Mouse (Mus musculus) ES-Bruce4 (cell line): ENCODE data around the gene Cdh13. TPM values are rescaled to one million over a fixed set of nuclear protein-coding genes. Genes with fewer than 3 reads are reported as not detected.

Source experiments
- H3K27ac ChIP-seq: 2 replicates; pipeline ENCODE4 v1.5.1; 2012; ENCODE audit warnings: low read length, inconsistent platforms; ENCODE audit not compliant: insufficient read depth
- H3K27me3 ChIP-seq: 2 replicates; pipeline ENCODE4 v1.6.1; 2012; ENCODE audit warnings: mild to moderate bottlenecking, low read length, inconsistent platforms; ENCODE audit not compliant: control insufficient read depth, poor library complexity, insufficient read depth, severe bottlenecking
- H3K36me3 ChIP-seq: 2 replicates; pipeline ENCODE4 v1.6.1; 2012; ENCODE audit warnings: inconsistent platforms, mild to moderate bottlenecking, low read length, moderate library complexity; ENCODE audit not compliant: control insufficient read depth, poor library complexity, insufficient read depth, severe bottlenecking
- H3K4me1 ChIP-seq: one replicate; pipeline ENCODE4 v1.8.1; 2011; ENCODE audit warnings: low read length; ENCODE audit not compliant: control insufficient read depth, insufficient read depth
- H3K4me3 ChIP-seq: 2 replicates; pipeline ENCODE4 v1.5.1; 2011; ENCODE audit warnings: low read depth, mild to moderate bottlenecking, low read length
- H3K9ac ChIP-seq: 2 replicates; pipeline ENCODE4 v1.6.1; 2012; ENCODE audit warnings: low read depth, mild to moderate bottlenecking, inconsistent platforms; ENCODE audit not compliant: poor library complexity, severe bottlenecking
- H3K9me3 ChIP-seq: replicated peaks from 2 replicates; pipeline ENCODE4 v1.6.1; 2012; ENCODE audit warnings: mild to moderate bottlenecking, low read length, inconsistent platforms; ENCODE audit not compliant: control insufficient read depth, poor library complexity, insufficient read depth, severe bottlenecking
- CTCF ChIP-seq: IDR thresholded peaks from one replicate; pipeline ENCODE4 v1.8.1; 2011; ENCODE audit warnings: low read depth, low read length
- EP300 ChIP-seq: IDR thresholded peaks from 2 replicates; pipeline ENCODE4 v1.6.1; 2011; ENCODE audit warnings: low read depth, low read length; ENCODE audit not compliant: insufficient read depth
- POLR2A ChIP-seq: IDR thresholded peaks from one replicate; pipeline ENCODE4 v1.8.1; 2011; ENCODE audit warnings: low read length; ENCODE audit not compliant: insufficient read depth
- polyA plus RNA-seq: library from polyadenylated mRNA; stranded (reverse); fragments of >200 nt; gene quantifications from 2 replicates; pipeline ENCODE4 v1.2.4, GENCODE M21; 2011; ENCODE audit warnings: low read depth; ENCODE audit not compliant: missing spikeins, insufficient read depth, insufficient read length

Gene Cdh13
- 2.0 and 2.2 TPM in 2 replicates for polyA plus RNA-seq

DNA sequence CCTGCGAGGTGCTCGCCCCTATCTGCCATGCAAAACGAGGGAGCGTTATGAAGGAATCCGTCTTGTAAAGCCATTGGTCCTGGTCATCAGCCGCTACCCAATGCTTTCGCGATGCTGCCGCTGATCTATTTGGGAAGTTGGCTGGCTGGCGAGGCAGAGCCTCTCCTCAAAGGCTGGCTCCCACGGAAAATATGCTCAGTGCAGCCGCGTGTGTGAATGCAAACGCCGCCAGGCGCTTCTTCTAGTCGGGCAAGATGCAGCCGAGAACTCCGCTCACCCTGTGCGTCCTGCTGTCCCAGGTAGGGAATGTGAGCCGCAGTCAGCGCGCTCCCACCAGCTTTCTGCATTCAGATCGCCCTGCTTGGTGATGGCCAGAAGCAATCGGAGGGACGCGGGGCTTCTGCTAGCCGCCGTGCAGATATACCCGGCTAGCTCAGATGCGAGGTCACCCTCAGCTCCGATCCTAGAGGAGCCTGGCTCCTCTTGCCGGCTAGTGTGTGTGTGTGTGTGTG lies at the start of gene Cdh13:
TSS of gene Cdh13 (plus strand) at position 134 of the 512 bp plus-strand sequence.
- Histone ChIP-seq H3K4me3 (peak within 1 kb of the TSS; percentile 60), H3K4me1 (peaks cover 4% of the 10 kb centered on the region), H3K27ac (no peak within 1 kb of the TSS), H3K9me3 (no peaks in the 10 kb centered on the region), H3K27me3 (peaks cover 10% of the 10 kb centered on the region), H3K9ac (peak within 1 kb of the TSS; percentile 50), H3K36me3 (no peaks in the 10 kb centered on the region)
- TF ChIP-seq POLR2A (no peak), CTCF (no peak), EP300 (no peak)

- TF ChIP-seq EP300 (no peak), POLR2A (no peak), CTCF (no peak)
- H3K36me3 ChIP-seq: no peaks in the 10 kb centered on the region
- no peaks in the 10 kb centered on the region; the same call in 1 of the 2 replicates for H3K27me3 ChIP-seq
- no peak overlapping the region for H3K4me3 ChIP-seq
- no peak overlapping the region for H3K9ac ChIP-seq
- no peaks in the 10 kb centered on the region for H3K9me3 ChIP-seq
- no peak overlapping the region for H3K27ac ChIP-seq
- no peaks in the 10 kb centered on the region for H3K4me1 ChIP-seq
Observed at GRCm38 (mm10) chr8:118235626-118236025, 47.9 kb upstream of the Cdh13 start.

- no peak overlapping the region for H3K9ac ChIP-seq
- H3K4me1 ChIP-seq: no peaks in the 10 kb centered on the region
- no peak overlapping the region for H3K27ac ChIP-seq
- TF ChIP-seq POLR2A: no peak
- TF ChIP-seq EP300: no peak
- TF ChIP-seq CTCF: no peak
- no peaks in the 10 kb centered on the region for H3K36me3 ChIP-seq
- no peak overlapping the region for H3K4me3 ChIP-seq
- no peaks in the 10 kb centered on the region; the same call in 1 of the 2 replicates for H3K27me3 ChIP-seq
- no peaks in the 10 kb centered on the region; the same call in none of the 2 replicates for H3K9me3 ChIP-seq
Observed at GRCm38 (mm10) chr8:118237150-118237620, 46.3 kb upstream of the Cdh13 start.

GRCm38 (mm10) chr8:118238156-118238555 lies 45.4 kb upstream of the Cdh13 start:
- Histone ChIP-seq H3K27me3 (no peaks in the 10 kb centered on the region; the same call in 1 of the 2 replicates), H3K36me3 (no peaks in the 10 kb centered on the region), H3K4me3 (no peak overlapping the region), H3K9me3 (no peaks in the 10 kb centered on the region; the same call in none of the 2 replicates), H3K27ac (no peak overlapping the region), H3K9ac (no peak overlapping the region), H3K4me1 (no peaks in the 10 kb centered on the region)
- TF ChIP-seq POLR2A (no peak), EP300 (no peak)

DNA sequence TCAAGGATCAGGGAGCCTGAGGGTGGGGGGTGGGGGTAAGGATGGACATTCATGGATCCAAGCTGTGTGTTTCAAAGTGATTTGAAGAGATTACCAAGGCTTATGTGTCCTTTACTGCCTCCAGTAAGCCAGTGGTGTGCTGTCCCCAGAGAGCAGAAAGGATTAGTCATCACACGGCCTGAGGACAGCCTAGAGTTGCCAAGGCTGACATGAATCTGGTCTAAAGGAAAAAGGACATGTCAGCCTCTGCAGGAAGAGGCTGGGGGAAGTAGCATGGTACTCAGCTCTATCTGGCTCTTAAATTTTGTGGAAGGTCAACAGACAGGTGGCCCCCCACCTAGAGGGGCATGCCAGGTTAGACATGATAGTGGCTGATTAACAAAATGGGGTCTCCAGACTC lies 44.3 kb upstream of the Cdh13 start:
- Histone ChIP-seq H3K4me3 (no peak overlapping the region), H3K4me1 (no peaks in the 10 kb centered on the region), H3K36me3 (no peaks in the 10 kb centered on the region), H3K9ac (no peak overlapping the region), H3K9me3 (no peaks in the 10 kb centered on the region; the same call in none of the 2 replicates), H3K27ac (no peak overlapping the region), H3K27me3 (no peaks in the 10 kb centered on the region; the same call in 1 of the 2 replicates)
- no peak for TF ChIP-seq EP300
- no peak for TF ChIP-seq POLR2A
- TF ChIP-seq CTCF: no peak

GRCm38 (mm10) chr8:118249319-118249718 lies 34.2 kb upstream of the Cdh13 start:
- H3K27ac ChIP-seq: no peak overlapping the region
- TF ChIP-seq POLR2A (no peak), EP300 (no peak), CTCF (no peak)
- H3K4me3 ChIP-seq: no peak overlapping the region
- no peaks in the 10 kb centered on the region for H3K36me3 ChIP-seq
- H3K9ac ChIP-seq: no peak overlapping the region
- H3K4me1 ChIP-seq: no peaks in the 10 kb centered on the region
- no peaks in the 10 kb centered on the region for H3K27me3 ChIP-seq
- H3K9me3 ChIP-seq: peaks cover under 1% of the 10 kb centered on the region; the same call in 1 of the 2 replicates
